Mouse (Mus musculus) thymus, adult 2 months (tissue): ENCODE measurements around the gene Olfr251.

ENCODE experiments used
- CTCF ChIP-seq: fragments of 200-500 bp; IDR thresholded peaks from 2 replicates; pipeline ENCODE4 v1.5.1; 2012; ENCODE audit warnings: mild to moderate bottlenecking, control low read depth, low read length, moderate library complexity, borderline replicate concordance; ENCODE audit not compliant: control insufficient read depth, poor library complexity, insufficient read depth; ENCODE audit errors: extremely low read depth
- POLR2A ChIP-seq: fragments of 200-500 bp; IDR thresholded peaks from 2 replicates; pipeline ENCODE4 v1.6.1; 2012; ENCODE audit warnings: mild to moderate bottlenecking, low read length, control low read depth, moderate library complexity; ENCODE audit not compliant: control insufficient read depth, poor library complexity, insufficient read depth; ENCODE audit errors: extremely low read depth

GRCm38 (mm10) chr9:38427026-38427425, 50.1 kb downstream of the Olfr251 start:
- TF ChIP-seq POLR2A (no peak), CTCF (no peak)
